12 mouse cellular contexts compared by ENCODE assay signal in genomic region chr6:136463491-136463890, GRCm38 (mm10). TPM values are rescaled to one million over a fixed set of nuclear protein-coding genes. Genes with fewer than 3 reads are reported as not detected.
DNase-seq lines count a peak whose midpoint lies in the region; ATAC-seq and TF ChIP-seq lines count a peak whose summit lies in the region.
"Had no signal": no experiment of that assay in that cellular context is flagged by ENCODE, and none has a peak within 500 bp of the region (broad histone marks: within the 10 kb centered on the region; RNA-seq: fewer than 3 reads in every experiment).

No protein-coding gene starts in this region.

- H3K27me3 ChIP-seq in heart, embryonic 16.5 days (ENCODE audit: control insufficient read depth, insufficient read depth, low read length), result no peaks in the 10 kb centered on the region
- H3K27me3 ChIP-seq: Patski had no signal

- intact Hi-C loops in heart, postnatal 14 days (cut with DNase I), result no loop called here
- intact Hi-C loops in left cerebral cortex, adult 2 months (cut with DNase I), result no loop called here

- no peak overlapping the region for H3K9ac ChIP-seq in heart, embryonic 16.5 days (ENCODE audit: low read length)
- H3K9ac ChIP-seq: liver, embryonic 14.5 days had no signal

- no peaks in the 10 kb centered on the region for H3K9me3 ChIP-seq in heart, embryonic 16.5 days (replicated peaks; ENCODE audit: control insufficient read depth, low read length)

- no peak overlapping the region for H3K4me3 ChIP-seq in heart, embryonic 16.5 days (ENCODE audit: low read length)
- no peak overlapping the region for H3K4me3 ChIP-seq in left cerebral cortex, adult 2 months

- H3K27ac ChIP-seq in heart, embryonic 16.5 days (ENCODE audit: low read length), result peak overlapping the region; percentile 54
- H3K27ac ChIP-seq in left cerebral cortex, adult 2 months, result no peak overlapping the region
- H3K27ac ChIP-seq: liver, embryonic 14.5 days had no signal

- WGBS in heart, embryonic 16.5 days, result 75% methylated on average over 9 of the region's 9 CpGs

- no peak for DNase-seq in heart, postnatal 14 days
- peak; percentile 60 to 66 for DNase-seq in B cell, adult 2 months
- DNase-seq in lung, postnatal 36 days, result peak; percentile 59
- DNase-seq in urinary bladder, adult 2 months (ENCODE audit: low spot score), result no peak
- DNase-seq in left cerebral cortex, adult 2 months (ENCODE audit: extremely low spot score in 1 of 2, low spot score in 2 of 2), result no peak
- DNase-seq in right cerebral cortex, postnatal 25 days, result no peak
- DNase-seq: cerebellum, adult 11 months had no signal

- no peak for TF ChIP-seq CTCF in left cerebral cortex, adult 2 months (IDR thresholded peaks at IDR 0.05)

- no peak for ATAC-seq in heart, embryonic 16.5 days (replicated peaks; ENCODE audit: extremely low read depth, insufficient read depth, low FRiP score)
- ATAC-seq in activated CD4-positive, CD25-positive, alpha-beta regulatory T cell, adult 4 months, result peak; percentile 76
- ATAC-seq: forebrain, embryonic 16.5 days; Patski had no signal

- peaks cover 21% of the 10 kb centered on the region for H3K4me1 ChIP-seq in heart, embryonic 16.5 days (ENCODE audit: control insufficient read depth, insufficient read depth, low read length)

- H3K36me3 ChIP-seq in heart, embryonic 16.5 days (ENCODE audit: control insufficient read depth, insufficient read depth), result no peaks in the 10 kb centered on the region

- no peak overlapping the region for H3K4me2 ChIP-seq in heart, embryonic 16.5 days (ENCODE audit: low read depth, low read length)

RNA-seq across cellular contexts. Expression of gene Atf7ip, which starts 42.5 kb away (rescaled TPM):
- polyA plus RNA-seq in heart, embryonic 16.5 days (2015; fragmentation: Nextera tagmentation; extraction: Ambion mirVana), result 27.9 and 31.4 TPM in 2 replicates
- 100 to 1,000 TPM in 1 of 2 experiments, 10 to 100 TPM in 1; 92.6 to 107 TPM for total RNA-seq in heart, postnatal 14 days (2021)
- polyA plus RNA-seq in activated CD4-positive, CD25-positive, alpha-beta regulatory T cell, adult 4 months (2017; shearing (Covaris generic)), result 10 to 100 TPM; 72.8 to 79.5 TPM
- polyA plus RNA-seq in urinary bladder, adult 2 months (2012; rRNA removed), result 20.5 and 31.6 TPM in 2 replicates
- 100 to 1,000 TPM; 119 to 122 TPM for total RNA-seq in left cerebral cortex, adult 2 months (2021)

RNA-seq across cellular contexts. Expression of gene E330021D16Rik, which starts 48.1 kb away (rescaled TPM):
- polyA plus RNA-seq in heart, embryonic 16.5 days (2015; fragmentation: Nextera tagmentation; extraction: Ambion mirVana), result not detected in 2 replicates
- not detected for total RNA-seq in heart, postnatal 14 days (2021)
- polyA plus RNA-seq in activated CD4-positive, CD25-positive, alpha-beta regulatory T cell, adult 4 months (2017; shearing (Covaris generic)), result 1 to 10 TPM in 1 of 2 experiments, under 1 TPM in 1; 0.82 to 1.1 TPM
- not detected in 2 replicates for polyA plus RNA-seq in urinary bladder, adult 2 months (2012; rRNA removed)
- not detected for total RNA-seq in left cerebral cortex, adult 2 months (2021)
- polyA plus RNA-seq: forebrain, embryonic 16.5 days; Patski had no signal

Comparison
In these comparisons a context has a peak if more than half of its experiments do, and no peak if none do; other contexts are left out.
1. DNase-seq: peak in B cell, adult 2 months (2 of 2) and lung, postnatal 36 days (single experiment); none in heart, postnatal 14 days (0 of 2), urinary bladder, adult 2 months (single experiment), left cerebral cortex, adult 2 months (0 of 2) and right cerebral cortex, postnatal 25 days (single experiment).